Mouse (Mus musculus) layer of hippocampus, postnatal 25 days (tissue): ENCODE measurements around the gene Gon4l. TPM values are rescaled to one million over a fixed set of nuclear protein-coding genes. Genes with fewer than 3 reads are reported as not detected.
"Not testable (repeated sequence)": the region's sequence is repeated elsewhere in the genome, so short reads cannot be mapped to it uniquely, and the experiment has no call there.

Source experiments
- DNase-seq, 2 experiments: peaks; one replicate each; pipeline ENCODE4 v3.0.0; 2022; ENCODE audit warnings: mixed read lengths in 2 of 2, low spot score in 1 of 2; ENCODE audit errors: extremely low spot score in 1 of 2
- total RNA-seq, 2 experiments: library from RNA; stranded (reverse); gene quantifications; 2 replicates each; pipeline ENCODE4 v1.2.3; 2021

The Gon4l gene
- 10 to 100 TPM; 39.8 to 46.4 TPM for total RNA-seq

- not testable (repeated sequence) for DNase-seq
Measured at GRCm38 (mm10) chr3:88834951-88835491, at the start of gene Gon4l. TSS of gene Gon4l (plus strand) at chr3:88835231.

DNA sequence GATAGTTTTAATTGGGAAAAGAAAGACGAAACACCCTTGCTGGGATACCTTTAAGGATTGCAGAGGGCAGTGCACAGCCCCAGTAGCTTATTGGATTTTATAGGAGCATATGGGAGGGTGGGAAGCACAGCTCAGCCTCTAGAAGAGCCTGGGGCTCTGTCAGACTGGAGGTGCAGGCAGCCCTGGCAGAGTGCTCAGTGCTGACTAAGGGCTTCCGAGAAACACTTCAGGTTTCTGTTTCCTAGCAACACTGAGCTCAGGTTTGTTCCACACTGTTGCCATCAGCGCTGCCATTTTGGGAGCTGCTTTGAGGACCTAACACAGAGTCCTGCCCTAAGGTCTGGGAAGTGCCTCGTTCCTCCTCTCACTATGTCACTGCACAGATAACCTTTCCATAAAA lies 48.7 kb upstream of the Gon4l start:
- DNase-seq = not testable (repeated sequence)

- DNase-seq = not testable (repeated sequence)
Measured at GRCm38 (mm10) chr3:88786805-88787204, 48.2 kb upstream of the Gon4l start.

DNA sequence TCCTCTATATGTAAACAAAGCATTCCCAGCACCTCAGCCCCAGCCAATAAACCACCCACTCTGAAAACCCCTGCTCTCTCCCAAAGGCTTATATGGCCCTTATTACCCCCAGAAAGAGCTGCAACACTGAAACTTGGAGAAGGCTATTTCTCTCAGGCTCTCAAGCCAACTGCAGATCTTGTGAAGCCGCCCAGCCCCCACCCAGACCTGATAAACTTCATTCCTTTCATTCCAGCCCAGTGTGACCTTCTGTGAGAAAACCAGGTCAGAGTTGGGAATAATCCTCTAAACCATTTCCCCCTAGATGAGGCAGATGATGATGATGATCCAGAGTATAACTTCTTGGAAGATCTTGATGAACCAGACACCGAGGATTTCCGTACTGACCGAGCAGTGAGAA lies 47.0 kb upstream of the Gon4l start:
- DNase-seq = not testable (repeated sequence)

- DNase-seq = not testable (repeated sequence)
Measured at GRCm38 (mm10) chr3:88797507-88797906, 37.5 kb upstream of the Gon4l start.

GRCm38 (mm10) chr3:88803910-88804540 lies 31.0 kb upstream of the Gon4l start:
- no peak for DNase-seq

GRCm38 (mm10) chr3:88825710-88826109 lies 9.3 kb upstream of the Gon4l start:
- no peak for DNase-seq

- no peak for DNase-seq
Measured at GRCm38 (mm10) chr3:88827231-88827630, 7.8 kb upstream of the Gon4l start.

DNA sequence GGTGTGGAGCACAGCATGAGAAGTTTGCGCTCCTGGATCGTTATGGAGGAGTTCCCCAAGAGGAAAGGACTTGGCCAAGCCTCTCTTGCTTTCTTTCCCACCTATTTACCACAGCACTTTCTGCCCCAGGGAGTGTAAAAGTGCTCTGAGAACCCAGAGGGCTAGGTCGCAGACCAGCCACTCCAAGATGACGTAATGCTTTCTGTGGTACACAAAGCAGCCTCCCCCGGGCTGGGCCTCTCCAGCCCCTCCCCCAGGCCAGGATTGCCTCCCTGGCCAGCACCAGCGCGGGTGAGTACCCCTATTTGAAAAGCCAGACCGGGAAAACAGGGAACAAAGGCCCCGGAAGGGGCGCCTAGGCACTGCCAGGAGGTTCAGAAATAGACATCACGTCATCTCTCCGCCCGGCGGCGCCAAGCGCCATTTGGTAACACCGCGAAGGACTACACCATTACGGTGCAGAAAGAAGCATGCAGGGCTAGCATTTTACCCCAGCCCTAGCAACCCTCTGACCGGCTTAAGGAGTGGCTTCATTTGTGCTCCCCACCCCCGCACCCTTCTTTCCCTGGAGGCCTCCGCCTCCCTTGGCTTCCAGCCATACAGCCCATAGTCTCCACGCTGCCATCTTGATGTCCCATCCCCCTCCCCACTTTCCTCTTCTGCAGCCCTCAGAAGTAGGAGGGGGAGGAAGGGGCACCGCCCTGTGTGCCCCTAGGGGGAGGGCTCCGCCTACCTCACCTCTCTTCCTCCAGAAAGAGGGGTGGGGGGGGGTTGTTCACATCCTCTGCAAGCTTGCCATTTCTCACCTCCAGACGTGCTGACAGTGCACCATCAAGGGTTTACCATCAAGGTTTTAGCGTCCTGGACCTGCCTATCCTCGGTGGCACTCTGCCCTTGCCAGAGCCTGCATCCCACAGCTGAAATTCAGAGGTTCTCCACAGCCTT lies 3.6 kb upstream of the Gon4l start:
- peak; percentile 62 to 73 for DNase-seq

- peak; percentile 21 to 37 for DNase-seq
Measured at GRCm38 (mm10) chr3:88832388-88832787, 2.6 kb upstream of the Gon4l start.

GRCm38 (mm10) chr3:88849172-88849571 lies 14.1 kb downstream of the Gon4l start:
- no peak for DNase-seq

DNA sequence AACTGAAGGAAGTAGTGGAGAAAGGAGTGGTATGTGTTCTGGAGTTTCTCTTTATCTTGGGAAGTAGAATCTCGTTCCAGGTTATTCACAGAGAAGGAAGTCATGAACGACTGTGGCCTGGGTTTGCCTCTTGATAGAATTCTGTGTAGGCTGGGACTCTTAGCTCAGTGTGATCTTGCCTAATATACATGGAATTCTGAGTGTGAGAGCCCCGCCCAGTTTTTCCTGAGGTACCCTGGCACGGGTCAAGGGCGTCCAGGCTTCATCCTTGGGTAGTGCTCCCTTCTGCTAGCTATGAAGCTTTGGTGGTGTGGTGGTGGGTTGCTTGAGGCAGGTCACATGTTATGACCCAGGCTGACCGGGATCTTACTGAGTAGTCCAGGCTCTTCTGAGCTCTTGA lies 20.8 kb downstream of the Gon4l start:
- DNase-seq = no peak

DNA sequence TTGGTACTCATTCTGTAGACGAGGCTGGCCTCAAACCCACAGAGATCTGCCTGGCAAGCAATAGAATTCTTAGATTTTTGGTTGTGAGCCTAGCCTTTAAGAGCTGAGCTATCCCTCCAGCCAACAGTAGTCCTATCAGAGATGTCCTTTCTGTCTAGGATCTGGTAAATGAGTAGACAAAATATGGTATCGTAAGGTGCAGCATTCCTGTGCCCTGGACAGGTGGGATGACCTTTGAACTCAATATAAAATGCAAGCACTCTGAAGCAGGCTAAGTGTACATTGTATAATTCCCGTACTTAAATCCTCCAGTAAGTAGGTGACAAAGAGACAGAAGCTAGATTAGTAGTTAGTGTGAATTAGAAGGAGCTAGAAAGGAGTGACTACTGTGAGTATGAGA lies 27.1 kb downstream of the Gon4l start:
- no peak for DNase-seq

- DNase-seq = not testable (repeated sequence)
Measured at GRCm38 (mm10) chr3:88866735-88867134, 31.7 kb downstream of the Gon4l start.

DNA sequence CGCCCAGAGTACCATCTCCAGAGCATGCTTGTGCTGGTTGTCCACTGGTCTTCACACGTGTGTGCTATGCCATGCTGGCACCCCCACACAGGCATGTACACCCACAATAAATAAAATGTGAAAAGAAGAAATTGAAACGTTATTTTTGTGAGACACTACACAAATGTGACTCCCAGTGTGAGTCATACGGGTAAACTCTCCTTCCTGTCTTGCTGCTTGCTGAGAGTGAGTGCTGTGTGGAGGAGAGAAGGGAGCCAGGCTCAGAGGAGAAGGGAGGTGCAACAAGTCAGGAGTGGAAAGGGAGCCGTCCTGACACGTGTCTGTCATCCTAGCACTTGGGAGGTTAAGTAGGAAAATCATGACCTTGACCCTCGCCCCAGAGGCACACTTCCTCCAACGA lies 32.1 kb downstream of the Gon4l start:
- not testable (repeated sequence) for DNase-seq

DNA sequence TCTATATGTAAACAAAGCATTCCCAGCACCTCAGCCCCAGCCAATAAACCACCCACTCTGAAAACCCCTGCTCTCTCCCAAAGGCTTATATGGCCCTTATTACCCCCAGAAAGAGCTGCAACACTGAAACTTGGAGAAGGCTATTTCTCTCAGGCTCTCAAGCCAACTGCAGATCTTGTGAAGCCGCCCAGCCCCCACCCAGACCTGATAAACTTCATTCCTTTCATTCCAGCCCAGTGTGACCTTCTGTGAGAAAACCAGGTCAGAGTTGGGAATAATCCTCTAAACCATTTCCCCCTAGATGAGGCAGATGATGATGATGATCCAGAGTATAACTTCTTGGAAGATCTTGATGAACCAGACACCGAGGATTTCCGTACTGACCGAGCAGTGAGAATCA lies 33.4 kb downstream of the Gon4l start:
- not testable (repeated sequence) for DNase-seq

DNA sequence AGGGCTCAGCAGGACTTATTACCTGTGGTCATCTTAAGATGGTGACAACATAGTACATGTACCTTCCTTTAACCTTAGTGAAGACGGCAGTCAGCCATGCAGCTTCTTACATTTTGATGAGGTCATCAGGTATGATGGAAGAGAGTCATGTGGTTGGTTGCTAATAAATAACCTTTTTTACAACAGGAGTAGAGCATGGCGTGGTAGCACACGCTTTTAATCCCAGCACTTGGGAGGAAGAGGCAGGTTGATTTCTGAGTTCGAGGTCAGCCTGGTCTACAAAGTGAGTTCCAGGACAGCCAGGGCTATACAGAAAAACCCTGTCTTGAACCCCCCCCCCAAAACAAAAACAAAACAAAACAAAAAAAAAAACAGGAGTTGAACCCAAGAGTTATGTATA lies 47.5 kb downstream of the Gon4l start:
- not testable (repeated sequence) for DNase-seq

DNA sequence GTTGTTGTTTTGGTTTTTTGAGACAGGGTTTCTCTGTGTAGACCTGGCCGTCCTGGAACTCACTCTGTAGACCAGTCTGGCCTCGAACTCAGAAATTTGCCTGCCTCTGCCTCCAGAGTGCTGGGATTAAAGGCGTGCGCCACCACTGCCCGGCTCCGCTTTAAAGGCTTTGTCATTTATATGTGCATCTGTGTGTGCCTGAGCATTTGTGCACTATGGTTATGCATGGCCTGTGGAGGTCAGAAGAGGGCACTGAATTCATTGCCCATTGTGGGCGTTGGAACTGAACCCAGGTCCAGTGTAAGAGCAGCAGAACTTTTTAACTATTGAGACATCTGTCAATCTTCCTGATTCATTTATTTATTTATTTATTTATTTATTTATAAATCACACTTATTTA lies 58.0 kb downstream of the Gon4l start:
- DNase-seq = not testable (repeated sequence)

DNA sequence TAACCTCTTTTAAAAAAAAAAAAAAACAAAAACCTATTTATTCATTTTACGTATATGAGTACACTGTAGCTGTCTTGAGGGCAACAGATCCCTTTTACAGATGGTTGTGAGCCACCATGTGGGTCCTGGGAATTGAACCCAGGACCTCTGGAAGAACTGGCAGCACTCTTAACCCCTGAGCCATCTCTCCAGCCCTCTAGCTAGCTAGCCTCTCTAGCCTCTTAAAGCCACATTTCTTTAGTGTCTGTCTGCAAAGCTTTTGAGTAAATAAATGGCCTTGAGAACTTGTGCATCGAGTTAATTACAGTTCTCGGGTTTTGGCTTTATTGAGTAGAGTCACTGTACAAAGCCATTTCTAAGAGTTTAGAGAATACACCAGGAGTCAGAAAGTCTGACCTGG lies 69.8 kb downstream of the Gon4l start:
- DNase-seq = no peak

GRCm38 (mm10) chr3:88905209-88905608 lies 70.2 kb downstream of the Gon4l start:
- DNase-seq = no peak

DNA sequence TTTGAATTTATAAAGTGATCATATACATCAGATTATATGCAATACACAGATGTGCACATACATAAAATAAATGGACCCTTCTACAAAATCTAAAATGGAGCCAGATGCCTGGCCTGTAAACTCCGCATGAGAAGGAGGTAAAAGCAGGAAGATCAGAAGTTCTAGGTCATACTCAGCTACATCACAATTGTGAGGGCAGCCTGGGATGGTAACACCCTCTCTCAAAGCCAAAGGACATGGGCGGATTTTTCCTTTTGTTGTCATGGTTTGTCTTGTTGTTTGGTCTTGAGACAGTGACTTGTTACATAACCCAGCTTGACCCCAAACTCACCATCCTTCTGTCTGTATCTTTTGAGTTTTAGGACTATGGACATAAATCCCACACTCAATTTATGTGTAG lies 70.7 kb downstream of the Gon4l start:
- no peak for DNase-seq
